Mouse (Mus musculus) forebrain, embryonic 16.5 days (tissue): ENCODE data around the gene Stat3. TPM values are rescaled to one million over a fixed set of nuclear protein-coding genes. Genes with fewer than 3 reads are reported as not detected.

Source experiments
- ATAC-seq: fragments of 200-750 bp; cut with Nextera tagmentation; 2 replicates; pipeline ENCODE4 v1.8.0; 2017; ENCODE audit warnings: mild to moderate bottlenecking, moderate library complexity
- H3K27ac ChIP-seq: fragments of 300-500 bp; sonication (generic); 2 replicates; pipeline ENCODE4 v1.5.1; 2014; ENCODE audit warnings: low read length, control low read depth
- H3K27me3 ChIP-seq: fragments of 300-500 bp; sonication (generic); replicated peaks from 2 replicates; pipeline ENCODE4 v1.6.1; 2014; ENCODE audit warnings: low read length; ENCODE audit not compliant: control insufficient read depth, insufficient read depth
- H3K36me3 ChIP-seq: fragments of 300-500 bp; sonication (generic); 2 replicates; pipeline ENCODE4 v1.6.1; 2014; ENCODE audit not compliant: control insufficient read depth, insufficient read depth
- H3K4me1 ChIP-seq: fragments of 300-500 bp; sonication (generic); replicated peaks from 2 replicates; pipeline ENCODE4 v1.6.1; 2014; ENCODE audit warnings: low read length; ENCODE audit not compliant: control insufficient read depth, insufficient read depth
- H3K4me2 ChIP-seq: fragments of 300-500 bp; sonication (generic); 2 replicates; pipeline ENCODE4 v1.6.1; 2014; ENCODE audit warnings: mild to moderate bottlenecking, low read length, control low read depth
- H3K4me3 ChIP-seq: fragments of 300-500 bp; sonication (generic); replicated peaks from 2 replicates; pipeline ENCODE4 v1.5.1; 2014; ENCODE audit warnings: mild to moderate bottlenecking, low read length, control low read depth
- H3K9ac ChIP-seq: fragments of 300-500 bp; sonication (generic); replicated peaks from 2 replicates; pipeline ENCODE4 v1.6.1; 2014; ENCODE audit warnings: low read depth, low read length, control low read depth
- H3K9me3 ChIP-seq: fragments of 300-500 bp; sonication (generic); 2 replicates; pipeline ENCODE4 v1.6.1; 2016; ENCODE audit warnings: low read length; ENCODE audit not compliant: control insufficient read depth
- WGBS: fragments of 180-500 bp; shearing (Covaris S2); extraction: QIAGEN DNeasy Blood & Tissue Kit; methylation state at CpG from one replicate; pipeline ENCODE4 v1.1.7; 2014; 5-methylcytosine and 5-hydroxymethylcytosine counted together
- polyA plus RNA-seq: library from polyadenylated mRNA; unstranded; fragments of >200 nt; fragmentation: Nextera tagmentation; extraction: Ambion mirVana; gene quantifications from 2 replicates; pipeline ENCODE4 v1.2.1, GENCODE M21; 2015

Stat3 gene
- polyA plus RNA-seq, 1 experiment from 2014 or later, result 31.5 TPM

DNA sequence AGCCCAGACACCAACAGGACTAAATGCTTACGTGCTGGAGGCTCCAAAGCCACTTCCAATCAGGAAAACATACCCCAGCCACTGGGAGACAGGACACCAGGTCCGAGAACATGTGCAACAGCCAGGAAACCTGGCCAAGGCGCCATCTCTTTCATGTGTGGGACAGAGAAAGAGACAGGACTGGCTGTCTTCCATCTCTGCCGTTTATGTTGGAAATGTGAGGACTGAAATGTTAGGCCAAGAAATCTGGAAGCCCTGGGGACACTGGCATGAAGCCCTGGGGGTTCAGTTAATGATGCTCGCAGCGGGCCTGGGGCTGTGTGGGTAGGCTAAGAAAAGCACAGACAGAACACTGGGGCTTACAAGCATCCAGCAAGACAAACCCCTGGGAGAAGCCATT is 48.9 kb downstream of the Stat3 start:
- Histone ChIP-seq H3K4me1 (peaks cover 9% of the 10 kb centered on the region; the same call in 1 of the 2 replicates), H3K9ac (no peak overlapping the region), H3K36me3 (no peaks in the 10 kb centered on the region), H3K4me2 (no peak overlapping the region), H3K27me3 (no peaks in the 10 kb centered on the region; the same call in 1 of the 2 replicates), H3K27ac (no peak overlapping the region), H3K4me3 (no peak overlapping the region), H3K9me3 (no peaks in the 10 kb centered on the region)
- WGBS, result 48% methylated on average over 6 of the region's 6 CpGs
- no peak for ATAC-seq

GRCm38 (mm10) chr11:100888348-100888820 is 51.0 kb downstream of the Stat3 start:
- H3K4me2 ChIP-seq, result no peak overlapping the region
- no peaks in the 10 kb centered on the region; the same call in 1 of the 2 replicates for H3K27me3 ChIP-seq
- H3K27ac ChIP-seq, result no peak overlapping the region
- H3K4me3 ChIP-seq, result no peak overlapping the region
- H3K9ac ChIP-seq, result no peak overlapping the region
- H3K9me3 ChIP-seq, result no peaks in the 10 kb centered on the region
- no peak for ATAC-seq
- no peaks in the 10 kb centered on the region for H3K36me3 ChIP-seq
- H3K4me1 ChIP-seq, result 0 out of 2 replicates have a peak, but pooled peaks cover 4% of the 10 kb centered on the region
- 81% methylated on average over 10 of the region's 10 CpGs for WGBS

DNA sequence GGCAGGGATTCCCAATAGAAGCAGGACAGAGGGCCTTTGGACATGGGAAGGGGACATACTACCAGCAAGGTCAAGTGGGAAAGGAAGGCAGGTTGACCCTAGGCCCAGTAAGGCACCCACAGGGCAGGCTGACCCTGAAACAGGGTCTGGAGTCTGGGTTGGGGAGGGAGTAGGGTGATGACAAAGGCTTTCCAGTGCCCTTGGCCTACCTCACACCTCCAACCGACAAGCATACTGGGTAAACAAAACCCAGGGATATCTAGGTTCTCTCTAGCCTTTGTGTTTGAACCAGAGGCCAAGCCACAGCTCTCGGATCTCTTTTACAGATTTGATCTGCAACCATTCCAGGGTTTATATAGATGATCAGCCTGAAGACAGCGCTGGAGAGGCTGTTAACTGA is 51.6 kb downstream of the Stat3 start:
- H3K4me1 ChIP-seq, result 0 out of 2 replicates have a peak, but pooled peaks cover 4% of the 10 kb centered on the region
- peaks cover 3% of the 10 kb centered on the region for H3K27me3 ChIP-seq
- H3K4me3 ChIP-seq, result no peak overlapping the region
- ATAC-seq, result no peak
- H3K27ac ChIP-seq, result no peak overlapping the region
- no peaks in the 10 kb centered on the region for H3K36me3 ChIP-seq
- H3K4me2 ChIP-seq, result no peak overlapping the region
- H3K9ac ChIP-seq, result no peak overlapping the region
- no peaks in the 10 kb centered on the region for H3K9me3 ChIP-seq
- WGBS, result 80% methylated on average over 3 of the region's 3 CpGs

DNA sequence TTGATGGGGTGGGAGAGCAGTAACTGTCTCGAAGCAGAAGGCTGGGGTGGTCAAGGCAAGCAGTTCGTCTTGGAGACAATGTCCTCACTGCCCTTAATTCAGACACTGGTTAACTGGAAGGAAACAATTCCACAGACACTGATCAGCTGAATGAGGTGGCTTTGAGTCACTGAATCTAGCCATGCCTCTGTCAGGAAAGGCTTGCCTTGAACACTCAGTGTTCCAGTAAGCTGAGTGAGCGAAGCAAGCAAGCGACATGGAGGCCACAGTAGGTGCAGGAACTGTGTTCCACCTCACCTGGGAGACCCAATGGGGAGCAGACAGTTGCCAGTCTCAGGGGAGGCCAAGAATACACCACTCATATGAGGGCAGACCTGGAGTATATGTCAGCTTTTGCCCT is 52.1 kb downstream of the Stat3 start:
- Histone ChIP-seq H3K4me3 (no peak overlapping the region), H3K4me2 (no peak overlapping the region), H3K9ac (no peak overlapping the region), H3K9me3 (no peaks in the 10 kb centered on the region), H3K27me3 (peaks cover 4% of the 10 kb centered on the region), H3K36me3 (no peaks in the 10 kb centered on the region), H3K4me1 (0 out of 2 replicates have a peak, but pooled peaks cover 4% of the 10 kb centered on the region), H3K27ac (no peak overlapping the region)
- 83% methylated on average over 4 of the region's 4 CpGs for WGBS
- ATAC-seq, result no peak

DNA sequence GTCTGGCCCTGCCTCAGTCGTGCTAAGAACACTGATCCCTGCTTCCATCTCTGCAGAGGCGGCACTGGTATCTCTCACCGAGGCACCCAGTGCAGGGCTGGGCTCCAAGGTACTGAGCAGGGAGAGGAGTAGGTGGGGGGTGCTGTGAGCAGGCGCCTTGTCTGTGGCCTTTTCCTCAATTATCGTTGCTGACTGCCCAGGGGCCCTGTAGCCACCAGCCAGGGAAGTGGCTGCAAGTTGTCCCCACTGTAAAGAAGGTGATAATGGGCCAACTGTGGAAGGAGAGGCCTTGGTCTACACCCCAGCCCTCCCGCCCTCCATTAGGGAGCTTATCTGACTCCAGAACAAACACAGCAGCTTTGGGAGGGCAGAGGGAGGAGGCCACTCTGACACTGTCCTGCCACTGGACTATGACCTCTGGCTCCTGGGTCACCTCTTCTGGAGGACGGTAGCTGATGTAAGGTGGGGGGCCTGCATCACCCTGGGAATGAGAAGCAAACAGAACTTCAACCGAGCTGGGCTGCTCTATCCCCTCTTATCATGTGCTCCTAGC is 53.1 kb downstream of the Stat3 start:
- Histone ChIP-seq H3K4me2 (no peak overlapping the region), H3K36me3 (no peaks in the 10 kb centered on the region), H3K9ac (no peak overlapping the region), H3K4me3 (no peak overlapping the region), H3K9me3 (no peaks in the 10 kb centered on the region), H3K27me3 (peaks cover 4% of the 10 kb centered on the region), H3K27ac (no peak overlapping the region), H3K4me1 (0 out of 2 replicates have a peak, but pooled peaks cover 4% of the 10 kb centered on the region)
- WGBS, result 66% methylated on average over 8 of the region's 8 CpGs
- no peak for ATAC-seq

DNA sequence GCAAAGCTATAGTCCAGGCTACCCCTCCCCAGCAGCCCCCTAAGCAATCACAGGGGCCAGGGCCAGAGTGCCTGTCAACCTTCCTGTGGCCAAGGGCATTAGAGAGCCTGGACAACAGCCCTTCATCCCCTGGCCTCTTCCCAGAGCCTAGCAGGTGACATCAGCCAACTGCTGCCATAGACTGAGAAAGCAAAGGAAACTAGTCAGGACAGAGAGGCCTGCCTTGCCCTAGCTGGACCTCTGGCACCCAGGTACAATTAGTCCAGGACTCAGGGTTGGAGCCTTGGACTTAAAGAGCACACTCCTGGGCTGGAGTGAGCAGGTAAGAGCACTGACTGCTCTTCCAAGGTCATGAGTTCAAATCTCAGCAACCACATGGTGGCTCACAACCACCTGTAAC is 53.9 kb downstream of the Stat3 start:
- Histone ChIP-seq H3K4me1 (0 out of 2 replicates have a peak, but pooled peaks cover under 1% of the 10 kb centered on the region), H3K27me3 (peaks cover 4% of the 10 kb centered on the region), H3K9ac (no peak overlapping the region), H3K4me3 (no peak overlapping the region), H3K4me2 (no peak overlapping the region), H3K36me3 (no peaks in the 10 kb centered on the region), H3K27ac (no peak overlapping the region), H3K9me3 (no peaks in the 10 kb centered on the region)
- ATAC-seq, result no peak

GRCm38 (mm10) chr11:100883640-100884039 is 55.7 kb downstream of the Stat3 start:
- no peaks in the 10 kb centered on the region for H3K4me1 ChIP-seq
- no peaks in the 10 kb centered on the region for H3K36me3 ChIP-seq
- no peak for ATAC-seq
- H3K9me3 ChIP-seq, result no peaks in the 10 kb centered on the region
- WGBS, result 90% methylated on average over 10 of the region's 10 CpGs
- no peak overlapping the region for H3K4me3 ChIP-seq
- H3K9ac ChIP-seq, result no peak overlapping the region
- H3K27me3 ChIP-seq, result peaks cover 4% of the 10 kb centered on the region
- H3K27ac ChIP-seq, result no peak overlapping the region
- H3K4me2 ChIP-seq, result no peak overlapping the region

GRCm38 (mm10) chr11:100879321-100880078 is 59.8 kb downstream of the Stat3 start:
- no peak for ATAC-seq
- H3K36me3 ChIP-seq, result no peaks in the 10 kb centered on the region
- H3K9ac ChIP-seq, result no peak overlapping the region
- no peak overlapping the region for H3K4me2 ChIP-seq
- no peaks in the 10 kb centered on the region for H3K9me3 ChIP-seq
- peaks cover 4% of the 10 kb centered on the region for H3K27me3 ChIP-seq
- H3K4me3 ChIP-seq, result no peak overlapping the region
- H3K27ac ChIP-seq, result no peak overlapping the region
- WGBS, result 84% methylated on average over 15 of the region's 15 CpGs
- no peaks in the 10 kb centered on the region for H3K4me1 ChIP-seq

GRCm38 (mm10) chr11:100875761-100876160 is 63.6 kb downstream of the Stat3 start:
- no peaks in the 10 kb centered on the region for H3K4me1 ChIP-seq
- H3K4me2 ChIP-seq, result no peak overlapping the region
- no peaks in the 10 kb centered on the region; the same call in 1 of the 2 replicates for H3K27me3 ChIP-seq
- no peak overlapping the region for H3K27ac ChIP-seq
- no peak overlapping the region for H3K9ac ChIP-seq
- 71% methylated on average over 3 of the region's 3 CpGs for WGBS
- ATAC-seq, result no peak
- H3K36me3 ChIP-seq, result no peaks in the 10 kb centered on the region
- H3K9me3 ChIP-seq, result no peaks in the 10 kb centered on the region
- no peak overlapping the region for H3K4me3 ChIP-seq
